Mouse (Mus musculus) heart, adult 11 months (tissue): ENCODE data around the gene Hook2.

Experiments
- DNase-seq: peaks from one replicate; pipeline ENCODE4 v3.0.0; 2022

The Hook2 gene

GRCm38 (mm10) chr8:84990349-84990748, at the start of gene Hook2:
Hook2 (plus strand) TSS chr8:84990603.
- DNase-seq, result peak; percentile 100

- DNase-seq, result no peak
These were observed 46.7 kb upstream of the Hook2 start for GRCm38 (mm10) chr8:84943699-84944098.

GRCm38 (mm10) chr8:84944478-84945160, 45.8 kb upstream of the Hook2 start:
- peak; percentile 92 for DNase-seq

- DNase-seq, result no peak
These were observed 45.2 kb upstream of the Hook2 start for GRCm38 (mm10) chr8:84945235-84945632.

- no peak for DNase-seq
These were observed 44.5 kb upstream of the Hook2 start for GRCm38 (mm10) chr8:84945633-84946527.

- DNase-seq, result no peak
These were observed 43.7 kb upstream of the Hook2 start, which contains the start of gene Rtbdn for GRCm38 (mm10) chr8:84946528-84947240. Rtbdn (plus strand) TSS chr8:84946991.

GRCm38 (mm10) chr8:84947241-84947545, 43.2 kb upstream of the Hook2 start:
- no peak for DNase-seq

GRCm38 (mm10) chr8:84949753-84950152, 40.6 kb upstream of the Hook2 start:
- no peak for DNase-seq

- peak; percentile 95 for DNase-seq
These were observed 37.7 kb upstream of the Hook2 start for GRCm38 (mm10) chr8:84952612-84953255.

GRCm38 (mm10) chr8:84956768-84957167, 33.6 kb upstream of the Hook2 start:
- no peak for DNase-seq

- DNase-seq, result peak; percentile 94
These were observed 30.6 kb upstream of the Hook2 start for GRCm38 (mm10) chr8:84959811-84960210.

- DNase-seq, result no peak
These were observed 26.5 kb upstream of the Hook2 start for GRCm38 (mm10) chr8:84963952-84964351.

- DNase-seq, result peak; percentile 100
These were observed 24.6 kb upstream of the Hook2 start for GRCm38 (mm10) chr8:84965731-84966291.

- peak; percentile 93 for DNase-seq
These were observed 23.8 kb upstream of the Hook2 start for GRCm38 (mm10) chr8:84966603-84967002.

GRCm38 (mm10) chr8:84967532-84968304, 22.7 kb upstream of the Hook2 start:
- peak; percentile 93 for DNase-seq

GRCm38 (mm10) chr8:84968650-84969049, 21.8 kb upstream of the Hook2 start:
- peak; percentile 95 for DNase-seq

GRCm38 (mm10) chr8:84969241-84970134, 20.9 kb upstream of the Hook2 start, which contains the start of the genes Gm49661, Prdx2 and Rnaseh2a:
Gm49661 (minus strand) TSS chr8:84969433.
Prdx2 (plus strand) TSS chr8:84969587.
Rnaseh2a (minus strand) TSS chr8:84969767.
- DNase-seq, result peak; percentile 98

- peak; percentile 91 for DNase-seq
These were observed 20.1 kb upstream of the Hook2 start for GRCm38 (mm10) chr8:84970135-84970790.

GRCm38 (mm10) chr8:84970913-84971312, 19.5 kb upstream of the Hook2 start:
- DNase-seq, result peak; percentile 87

- peak; percentile 86 for DNase-seq
These were observed 17.3 kb upstream of the Hook2 start for GRCm38 (mm10) chr8:84973079-84973478.
